Mouse (Mus musculus): Measurements from ENCODE around the gene Gm17545.
A peak's percentile ranks its signal among the peaks of the same experiment; 100 is the strongest.

Gm17545 gene

GRCm38 (mm10) chr9:22443157-22443556 is 10.9 kb upstream of the Gm17545 start:
- no peak for DNase-seq (ENCODE audit: extremely low spot score, low spot score)

- DNase-seq (ENCODE audit: extremely low spot score, low spot score): no peak
Observed at GRCm38 (mm10) chr9:22445123-22445522, 9.0 kb upstream of the Gm17545 start.

GRCm38 (mm10) chr9:22447213-22447612 is 6.9 kb upstream of the Gm17545 start:
- no peak for DNase-seq (ENCODE audit: extremely low spot score, low spot score)

- no peak for DNase-seq (ENCODE audit: extremely low spot score, low spot score)
Observed at GRCm38 (mm10) chr9:22448420-22448819, 5.7 kb upstream of the Gm17545 start.

- no peak for DNase-seq (ENCODE audit: extremely low spot score, low spot score)
Observed at GRCm38 (mm10) chr9:22449209-22449608, 4.9 kb upstream of the Gm17545 start.

- DNase-seq (ENCODE audit: extremely low spot score, low spot score): no peak
Observed at GRCm38 (mm10) chr9:22452697-22453096, 1.4 kb upstream of the Gm17545 start.

- no peak for DNase-seq (ENCODE audit: extremely low spot score, low spot score)
Observed at GRCm38 (mm10) chr9:22453501-22453924, 577 bp upstream of the Gm17545 start.

GRCm38 (mm10) chr9:22455041-22455440 is 951 bp downstream of the Gm17545 start:
- no peak for DNase-seq (ENCODE audit: extremely low spot score, low spot score)

GRCm38 (mm10) chr9:22457142-22457835 is 3.2 kb downstream of the Gm17545 start:
- DNase-seq (ENCODE audit: extremely low spot score, low spot score): no peak

- DNase-seq (ENCODE audit: extremely low spot score, low spot score): no peak
Observed at GRCm38 (mm10) chr9:22461946-22462345, 7.9 kb downstream of the Gm17545 start.

GRCm38 (mm10) chr9:22466212-22466611 is 12.1 kb downstream of the Gm17545 start:
- DNase-seq (ENCODE audit: extremely low spot score, low spot score): no peak

GRCm38 (mm10) chr9:22467371-22468169 is 13.5 kb downstream of the Gm17545 start:
- DNase-seq (ENCODE audit: extremely low spot score, low spot score): peak; percentile 72

GRCm38 (mm10) chr9:22468170-22468898 is 14.2 kb downstream of the Gm17545 start:
- DNase-seq (ENCODE audit: extremely low spot score, low spot score): peak; percentile 86

- no peak for DNase-seq (ENCODE audit: extremely low spot score, low spot score)
Observed at GRCm38 (mm10) chr9:22468899-22469259, 14.8 kb downstream of the Gm17545 start.

GRCm38 (mm10) chr9:22469643-22470042 is 15.6 kb downstream of the Gm17545 start, which contains the start of gene Rp9:
TSS of gene Rp9 (minus strand) at chr9:22469743.
- no peak for DNase-seq (ENCODE audit: extremely low spot score, low spot score)

- DNase-seq (ENCODE audit: extremely low spot score, low spot score): peak; percentile 88
Observed at GRCm38 (mm10) chr9:22475424-22475868, 21.4 kb downstream of the Gm17545 start, which contains the start of gene Bbs9. TSS of gene Bbs9 (plus strand) at chr9:22475715.

- DNase-seq (ENCODE audit: extremely low spot score, low spot score): peak; percentile 17
Observed at GRCm38 (mm10) chr9:22476265-22476664, 22.2 kb downstream of the Gm17545 start.

GRCm38 (mm10) chr9:22478946-22479345 is 24.9 kb downstream of the Gm17545 start:
- no peak for DNase-seq (ENCODE audit: extremely low spot score, low spot score)

GRCm38 (mm10) chr9:22483866-22484561 is 29.9 kb downstream of the Gm17545 start:
- DNase-seq (ENCODE audit: extremely low spot score, low spot score): no peak

GRCm38 (mm10) chr9:22484562-22485308 is 30.6 kb downstream of the Gm17545 start:
- DNase-seq (ENCODE audit: extremely low spot score, low spot score): no peak
